Mouse (Mus musculus) CD8-positive naive resting alpha-beta T cell, adult 57 days (primary cell): ENCODE data around the gene Ptgs1. TPM values are rescaled to one million over a fixed set of nuclear protein-coding genes. Genes with fewer than 3 reads are reported as not detected.

ENCODE experiments used
- total RNA-seq: library from RNA; stranded (reverse); gene quantifications from one replicate; pipeline ENCODE4 v1.2.4, GENCODE M21; 2023

The Ptgs1 gene
- 1.3 TPM for total RNA-seq

DNA sequence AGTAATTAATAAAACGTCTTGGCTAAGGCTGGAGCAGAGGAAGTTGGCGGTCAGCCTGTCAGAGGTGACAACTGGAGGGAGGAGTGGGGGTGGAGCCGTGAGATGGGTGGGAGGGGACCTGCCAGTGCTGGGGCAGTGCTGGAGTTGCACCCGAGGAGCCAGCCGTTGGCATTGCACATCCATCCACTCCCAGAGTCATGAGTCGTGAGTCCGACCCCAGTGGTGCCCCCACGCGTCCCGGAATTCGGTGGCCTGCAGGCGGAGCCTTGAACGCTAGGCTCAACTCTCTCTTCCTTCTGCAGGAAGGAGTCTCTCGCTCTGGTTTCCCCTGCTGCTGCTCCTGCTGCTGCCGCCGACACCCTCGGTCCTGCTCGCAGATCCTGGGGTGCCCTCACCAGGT, at the start of gene Ptgs1:
Gene Ptgs1 (plus strand): TSS at position 61 of the 400 bp plus-strand sequence.

Other genes with a start within 250 kb of the Ptgs1 start
- 39.7 TPM for gene Ndufa8, start 181.0 kb upstream of the Ptgs1 start, total RNA-seq
- gene Morn5, start 181.0 kb upstream of the Ptgs1 start, total RNA-seq = not detected
- not detected for gene Lhx6, start 125.0 kb upstream of the Ptgs1 start, total RNA-seq
- gene Mrrf, start 94.0 kb upstream of the Ptgs1 start, total RNA-seq = 13.2 TPM
- gene Rbm18, start 93.7 kb upstream of the Ptgs1 start, total RNA-seq = 41.8 TPM
- gene Olfr338, start 143.1 kb downstream of the Ptgs1 start, total RNA-seq = 0.15 TPM
- gene Olfr339, start 188.5 kb downstream of the Ptgs1 start, total RNA-seq = not detected
- gene Olfr340, start 222.2 kb downstream of the Ptgs1 start, total RNA-seq = not detected